Mouse (Mus musculus): Measurements from ENCODE around the gene Hist1h1e.
"Not testable (repeated sequence)": the region's sequence is repeated elsewhere in the genome, so short reads cannot be mapped to it uniquely, and the experiment has no call there.

Gene Hist1h1e

DNA sequence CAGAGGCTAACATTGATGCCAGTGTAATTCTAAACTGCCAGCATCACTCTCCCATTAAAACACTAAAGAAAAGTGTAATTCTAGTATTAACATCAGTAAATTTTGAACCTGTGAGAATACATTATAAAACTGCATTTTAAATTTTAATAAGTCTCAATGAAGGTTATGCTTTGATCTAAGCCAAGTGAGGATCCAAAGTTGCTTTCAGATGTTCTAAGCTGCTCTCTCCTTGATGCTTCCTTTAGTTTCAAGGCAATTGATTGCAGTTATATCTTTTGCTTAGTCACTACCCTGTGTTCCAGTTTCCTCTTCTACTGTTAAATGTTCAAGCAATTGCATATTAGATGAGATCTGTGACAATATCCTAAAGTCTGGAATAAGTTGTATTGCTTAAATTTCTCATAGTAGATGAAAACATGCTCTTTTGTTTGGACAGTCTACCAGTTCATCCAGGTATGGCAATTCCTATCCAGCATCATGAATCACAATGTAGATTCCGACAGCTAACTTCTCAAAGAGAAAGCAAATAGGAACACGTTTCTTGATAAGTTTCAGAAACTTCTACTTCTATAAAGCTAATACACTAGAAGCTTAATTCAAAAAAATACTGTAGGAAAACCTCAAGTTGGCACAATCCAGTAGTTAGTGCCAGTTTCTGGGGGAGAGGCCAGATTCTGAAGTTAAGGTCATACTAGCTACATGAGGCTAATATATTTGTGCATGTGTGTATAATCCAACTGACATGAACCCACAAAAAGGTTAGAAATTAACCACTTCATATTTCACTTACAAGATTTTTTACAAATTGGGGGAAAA, 49.9 kb downstream of the Hist1h1e start:
- no peak for DNase-seq

DNA sequence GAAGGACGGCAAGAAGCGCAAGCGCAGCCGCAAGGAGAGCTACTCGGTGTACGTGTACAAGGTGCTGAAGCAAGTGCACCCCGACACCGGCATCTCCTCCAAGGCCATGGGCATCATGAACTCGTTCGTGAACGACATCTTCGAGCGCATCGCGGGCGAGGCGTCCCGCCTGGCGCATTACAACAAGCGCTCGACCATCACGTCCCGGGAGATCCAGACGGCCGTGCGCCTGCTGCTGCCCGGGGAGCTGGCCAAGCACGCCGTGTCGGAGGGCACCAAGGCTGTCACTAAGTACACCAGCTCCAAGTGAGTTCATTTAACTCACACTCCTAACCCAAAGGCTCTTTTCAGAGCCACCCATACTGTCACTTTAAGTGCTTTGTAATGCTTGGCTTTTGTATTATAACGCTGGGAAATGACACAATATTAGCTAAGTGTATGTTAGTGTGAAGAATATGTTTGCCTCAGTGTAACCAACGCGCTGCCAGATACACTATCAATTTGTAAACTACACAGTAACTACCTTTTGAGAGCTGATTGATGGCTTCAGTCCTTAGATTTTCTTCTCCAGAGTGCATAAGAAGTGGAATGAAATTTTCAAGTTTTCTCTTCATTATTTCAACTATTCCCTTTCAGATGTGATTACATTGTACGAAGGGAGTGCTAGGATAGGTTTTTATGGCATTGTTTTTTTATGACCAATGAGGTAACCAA, 50.7 kb downstream of the Hist1h1e start:
- not testable (repeated sequence) for DNase-seq

DNA sequence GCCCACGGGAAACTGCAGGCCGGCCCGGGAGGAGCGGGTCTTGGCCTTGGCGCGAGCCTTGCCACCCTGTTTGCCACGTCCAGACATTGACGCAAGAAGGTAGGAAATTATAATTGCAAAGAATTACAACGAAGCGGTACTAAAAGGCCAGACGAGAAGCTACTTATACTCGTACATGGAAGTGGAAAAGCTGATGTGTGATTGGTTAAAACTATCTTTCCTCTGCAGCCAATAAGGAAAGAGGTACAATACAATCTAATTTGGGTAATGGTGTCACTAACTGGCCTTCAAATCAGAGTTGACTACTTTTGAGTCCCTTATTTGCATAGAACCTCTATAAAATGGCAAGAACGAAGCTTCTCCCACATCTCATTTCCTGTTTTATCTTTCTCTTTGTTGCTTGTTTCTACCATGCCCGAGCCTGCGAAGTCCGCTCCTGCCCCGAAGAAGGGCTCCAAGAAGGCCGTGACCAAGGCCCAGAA, 51.3 kb downstream of the Hist1h1e start, which contains the start of the genes Hist1h2ae and Hist1h2bg:
Hist1h2ae (minus strand) TSS at position 199 of the 482 bp plus-strand sequence.
Hist1h2bg (plus strand) TSS at position 375 of the 482 bp plus-strand sequence.
- peak; percentile 46 to 85 for DNase-seq

Data from kidney, postnatal 36 days (tissue).